Mouse (Mus musculus) hindbrain, embryonic 11.5 days (tissue): Measurements from ENCODE around the gene Ccdc183. TPM values are rescaled to one million over a fixed set of nuclear protein-coding genes. Genes with fewer than 3 reads are reported as not detected.

ENCODE experiments used
- ATAC-seq: fragments of 200-750 bp; cut with Nextera tagmentation; 2 replicates; pipeline ENCODE4 v1.8.0; 2017; ENCODE audit warnings: mild to moderate bottlenecking, moderate TSS enrichment, moderate library complexity; ENCODE audit not compliant: low FRiP score
- DNase-seq: peaks from one replicate; pipeline ENCODE4 v3.0.0-alpha.2; 2015; ENCODE audit warnings: low spot score
- H3K27ac ChIP-seq: fragments of 300-500 bp; sonication (generic); 2 replicates; pipeline ENCODE4 v1.5.1; 2014; ENCODE audit warnings: mild to moderate bottlenecking, low read depth, low read length
- H3K27me3 ChIP-seq: fragments of 300-500 bp; sonication (generic); 2 replicates; pipeline ENCODE4 v1.6.1; 2014; ENCODE audit warnings: mild to moderate bottlenecking, low read length, moderate library complexity, mixed read lengths; ENCODE audit not compliant: control insufficient read depth, insufficient read depth
- H3K36me3 ChIP-seq: fragments of 300-500 bp; sonication (generic); 2 replicates; pipeline ENCODE4 v1.6.1; 2014; ENCODE audit warnings: mild to moderate bottlenecking, low read length, moderate library complexity, mixed read lengths; ENCODE audit not compliant: control insufficient read depth, insufficient read depth
- H3K4me1 ChIP-seq: fragments of 300-500 bp; sonication (generic); replicated peaks from 2 replicates; pipeline ENCODE4 v1.6.1; 2014; ENCODE audit warnings: low read length, mixed read lengths; ENCODE audit not compliant: control insufficient read depth, insufficient read depth
- H3K4me2 ChIP-seq: fragments of 300-500 bp; sonication (generic); replicated peaks from 2 replicates; pipeline ENCODE4 v1.6.1; 2014; ENCODE audit warnings: mild to moderate bottlenecking, low read depth, low read length
- H3K4me3 ChIP-seq: fragments of 300-500 bp; sonication (generic); 2 replicates; pipeline ENCODE4 v1.5.1; 2014; ENCODE audit warnings: low read depth, low read length
- H3K9ac ChIP-seq: fragments of 300-500 bp; sonication (generic); 2 replicates; pipeline ENCODE4 v1.6.1; 2014; ENCODE audit warnings: low read depth, low read length
- H3K9me3 ChIP-seq: fragments of 300-500 bp; sonication (generic); 2 replicates; pipeline ENCODE4 v1.6.1; 2016; ENCODE audit warnings: low read length; ENCODE audit not compliant: control insufficient read depth
- WGBS: fragments of 180-500 bp; shearing (Covaris S2); extraction: QIAGEN DNeasy Blood & Tissue Kit; methylation state at CpG from one replicate; pipeline ENCODE4 v1.1.7; 2014; 5-methylcytosine and 5-hydroxymethylcytosine counted together
- polyA plus RNA-seq: library from polyadenylated mRNA; unstranded; fragments of >200 nt; fragmentation: Nextera tagmentation; extraction: Ambion mirVana; gene quantifications from 2 replicates; pipeline ENCODE4 v1.2.1, GENCODE M21; 2014

Ccdc183 gene
- polyA plus RNA-seq, 1 experiment from 2014 or later: 0.22 TPM

GRCm38 (mm10) chr2:25620852-25621228, 3.4 kb upstream of the Ccdc183 start:
- Histone ChIP-seq H3K27ac (no peak overlapping the region), H3K4me2 (no peak overlapping the region; the same call in 1 of the 2 replicates), H3K9ac (no peak overlapping the region), H3K36me3 (no peaks in the 10 kb centered on the region), H3K4me3 (no peak overlapping the region), H3K27me3 (peaks cover 20% of the 10 kb centered on the region), H3K4me1 (no peaks in the 10 kb centered on the region), H3K9me3 (no peaks in the 10 kb centered on the region)
- DNase-seq: no peak
- whole genome bisulfite sequencing: 91% methylated on average over 4 of the region's 4 CpGs
- no peak for ATAC-seq

- Histone ChIP-seq H3K27ac (no peak overlapping the region), H3K4me1 (no peaks in the 10 kb centered on the region), H3K9me3 (no peaks in the 10 kb centered on the region), H3K4me2 (no peak overlapping the region), H3K9ac (no peak overlapping the region), H3K27me3 (peaks cover 24% of the 10 kb centered on the region), H3K4me3 (no peak overlapping the region), H3K36me3 (no peaks in the 10 kb centered on the region)
- ATAC-seq (no peak), DNase-seq (no peak)
- 86% methylated on average over 6 of the region's 6 CpGs for WGBS
These were observed 2.9 kb upstream of the Ccdc183 start for GRCm38 (mm10) chr2:25620386-25620785.

GRCm38 (mm10) chr2:25616398-25616797, 1.1 kb downstream of the Ccdc183 start:
- H3K4me2 ChIP-seq: no peak overlapping the region
- H3K27me3 ChIP-seq: peaks cover 28% of the 10 kb centered on the region
- no peak overlapping the region for H3K4me3 ChIP-seq
- no peaks in the 10 kb centered on the region for H3K9me3 ChIP-seq
- H3K9ac ChIP-seq: 0 out of 2 replicates have a peak overlapping the region, but pooled peaks have one; percentile 19
- DNase-seq (peak; percentile 6), ATAC-seq (no peak)
- H3K4me1 ChIP-seq: no peaks in the 10 kb centered on the region
- WGBS: 22% methylated on average over 22 of the region's 22 CpGs
- no peak overlapping the region for H3K27ac ChIP-seq
- no peaks in the 10 kb centered on the region for H3K36me3 ChIP-seq

- peaks cover 3% of the 10 kb centered on the region; the same call in 1 of the 2 replicates for H3K4me1 ChIP-seq
- WGBS: 69% methylated on average over 10 of the region's 10 CpGs
- no peaks in the 10 kb centered on the region for H3K36me3 ChIP-seq
- ATAC-seq: no peak; the same call in 1 of the 2 replicates
- H3K9ac ChIP-seq: peak overlapping the region; percentile 96
- no peak for DNase-seq
- no peak overlapping the region for H3K27ac ChIP-seq
- peak overlapping the region; percentile 64 for H3K4me2 ChIP-seq
- no peaks in the 10 kb centered on the region for H3K9me3 ChIP-seq
- peaks cover 7% of the 10 kb centered on the region; the same call in 1 of the 2 replicates for H3K27me3 ChIP-seq
- peak overlapping the region; percentile 96 for H3K4me3 ChIP-seq
These were observed 8.8 kb downstream of the Ccdc183 start for GRCm38 (mm10) chr2:25608671-25609070.

- ATAC-seq: peak; percentile 90
- Histone ChIP-seq H3K4me2 (peak within 1 kb of the TSS; percentile 64), H3K9me3 (no peaks in the 10 kb centered on the region), H3K4me3 (peak within 1 kb of the TSS; percentile 96), H3K27ac (peak within 1 kb of the TSS; percentile 91), H3K27me3 (peaks cover 5% of the 10 kb centered on the region; the same call in 1 of the 2 replicates), H3K9ac (peak within 1 kb of the TSS; percentile 96), H3K36me3 (no peaks in the 10 kb centered on the region), H3K4me1 (peaks cover 3% of the 10 kb centered on the region; the same call in 1 of the 2 replicates)
- DNase-seq: peak; percentile 93
- under 1% methylated on average over 80 of the region's 80 CpGs for WGBS
These were observed 9.5 kb downstream of the Ccdc183 start, which contains the start of gene Rabl6 for GRCm38 (mm10) chr2:25607761-25608622. Rabl6 (minus strand) TSS chr2:25608521.

GRCm38 (mm10) chr2:25602526-25602925, 15.0 kb downstream of the Ccdc183 start:
- DNase-seq: no peak
- peaks cover 10% of the 10 kb centered on the region; the same call in 1 of the 2 replicates for H3K36me3 ChIP-seq
- 94% methylated on average over 5 of the region's 5 CpGs for WGBS

GRCm38 (mm10) chr2:25600037-25600436, 17.4 kb downstream of the Ccdc183 start:
- Histone ChIP-seq H3K9me3 (no peaks in the 10 kb centered on the region), H3K4me3 (no peak overlapping the region), H3K4me1 (no peaks in the 10 kb centered on the region), H3K9ac (no peak overlapping the region), H3K36me3 (peaks cover 15% of the 10 kb centered on the region; the same call in 1 of the 2 replicates), H3K4me2 (no peak overlapping the region), H3K27ac (no peak overlapping the region), H3K27me3 (no peaks in the 10 kb centered on the region)
- no peak for DNase-seq
- 93% methylated on average over 2 of the region's 2 CpGs for WGBS
- no peak for ATAC-seq

More at GRCm38 (mm10) chr2:25602526-25602925, 15.0 kb downstream of the Ccdc183 start:
- peaks cover 3% of the 10 kb centered on the region; the same call in 1 of the 2 replicates for H3K4me1 ChIP-seq
- H3K4me3 ChIP-seq: no peak overlapping the region
- H3K27ac ChIP-seq: no peak overlapping the region
- no peaks in the 10 kb centered on the region for H3K27me3 ChIP-seq
- no peak overlapping the region for H3K9ac ChIP-seq
- no peak overlapping the region for H3K4me2 ChIP-seq
- ATAC-seq: no peak
- no peaks in the 10 kb centered on the region for H3K9me3 ChIP-seq

- Histone ChIP-seq H3K36me3 (peaks cover 18% of the 10 kb centered on the region; the same call in 1 of the 2 replicates), H3K27ac (no peak overlapping the region), H3K4me1 (no peaks in the 10 kb centered on the region), H3K4me3 (no peak overlapping the region), H3K9ac (no peak overlapping the region), H3K9me3 (no peaks in the 10 kb centered on the region), H3K27me3 (no peaks in the 10 kb centered on the region), H3K4me2 (no peak overlapping the region)
- 100% methylated on average over 1 of the region's 1 CpGs for WGBS
- ATAC-seq (no peak), DNase-seq (no peak)
These were observed 18.7 kb downstream of the Ccdc183 start for GRCm38 (mm10) chr2:25598749-25599148.
